In genomic region chr4:130167814-130168213, GRCm38 (mm10) we compare ENCODE assay signal across 9 mouse cellular contexts. TPM values are rescaled to one million over a fixed set of nuclear protein-coding genes. Genes with fewer than 3 reads are reported as not detected.
A peak's percentile ranks its signal among the peaks of the same experiment; 100 is the strongest.
DNase-seq lines count a peak whose midpoint lies in the region; ATAC-seq and TF ChIP-seq lines count a peak whose summit lies in the region.
"Had no signal": no experiment of that assay in that cellular context is flagged by ENCODE, and none has a peak within 500 bp of the region (broad histone marks: within the 10 kb centered on the region; RNA-seq: fewer than 3 reads in every experiment).

No protein-coding gene starts in this region.

- WGBS in spleen, adult 2 months: 48% methylated on average over 9 of the region's 9 CpGs
- 40% methylated on average over 9 of the region's 9 CpGs for WGBS in hindbrain, embryonic 16.5 days
- WGBS in lung, embryonic 16.5 days: 30% methylated on average over 9 of the region's 9 CpGs

- no peaks in the 10 kb centered on the region for H3K4me1 ChIP-seq in spleen, adult 2 months (ENCODE audit: control insufficient read depth, insufficient read depth, insufficient read length)
- peaks cover 8% of the 10 kb centered on the region for H3K4me1 ChIP-seq in hindbrain, embryonic 16.5 days (ENCODE audit: control insufficient read depth, insufficient read depth, low read depth, low read length)
- H3K4me1 ChIP-seq in lung, embryonic 16.5 days (replicated peaks; ENCODE audit: control insufficient read depth, insufficient read depth, low read length): peaks cover 59% of the 10 kb centered on the region

- no peak overlapping the region for H3K4me3 ChIP-seq in spleen, adult 2 months (ENCODE audit: extremely low read depth, insufficient read depth, insufficient read length)
- H3K4me3 ChIP-seq in hindbrain, embryonic 16.5 days (ENCODE audit: low read length): no peak overlapping the region
- H3K4me3 ChIP-seq in lung, embryonic 16.5 days (ENCODE audit: low read length): peak overlapping the region; percentile 18; the same call in 1 of the 2 replicates

- peak overlapping the region; percentile 37 for H3K4me2 ChIP-seq in hindbrain, embryonic 16.5 days (ENCODE audit: low read length)
- H3K4me2 ChIP-seq in lung, embryonic 16.5 days (ENCODE audit: low read depth, low read length): peak overlapping the region; percentile 37

- ATAC-seq in hindbrain, embryonic 16.5 days: no peak
- ATAC-seq in lung, embryonic 16.5 days (ENCODE audit: low read depth): peak; percentile 29; the same call in 1 of the 2 replicates

- no peak for TF ChIP-seq CTCF in spleen, adult 2 months (IDR thresholded peaks at IDR 0.05; ENCODE audit: extremely low read depth, insufficient read depth, insufficient read length, insufficient replicate concordance)

- peak overlapping the region; percentile 42; the same call in 1 of the 2 replicates for H3K27ac ChIP-seq in spleen, adult 2 months (ENCODE audit: insufficient read depth, low read length)
- H3K27ac ChIP-seq in hindbrain, embryonic 16.5 days (ENCODE audit: low read depth, low read length): no peak overlapping the region
- peak overlapping the region; percentile 92 for H3K27ac ChIP-seq in lung, embryonic 16.5 days (ENCODE audit: low read length)

- no peak overlapping the region for H3K9ac ChIP-seq in hindbrain, embryonic 16.5 days (ENCODE audit: low read depth, low read length)
- H3K9ac ChIP-seq in lung, embryonic 16.5 days (ENCODE audit: low read length): peak overlapping the region; percentile 5

- no peak for TF ChIP-seq POLR2A in spleen, adult 2 months (IDR thresholded peaks at IDR 0.05; ENCODE audit: low read depth, low read length)

- H3K27me3 ChIP-seq in spleen, adult 2 months (ENCODE audit: control insufficient read depth, insufficient read depth, low read length): no peaks in the 10 kb centered on the region
- H3K27me3 ChIP-seq in hindbrain, embryonic 16.5 days (replicated peaks; ENCODE audit: control insufficient read depth, insufficient read depth, low read length): peaks cover 11% of the 10 kb centered on the region; the same call in 1 of the 2 replicates
- H3K27me3 ChIP-seq in lung, embryonic 16.5 days (ENCODE audit: control insufficient read depth, insufficient read depth, low read depth, low read length): no peaks in the 10 kb centered on the region

- no peaks in the 10 kb centered on the region for H3K36me3 ChIP-seq in spleen, adult 2 months (ENCODE audit: control insufficient read depth, insufficient read depth, low read length)
- H3K36me3 ChIP-seq in hindbrain, embryonic 16.5 days (ENCODE audit: control insufficient read depth, insufficient read depth, low read length): no peaks in the 10 kb centered on the region
- H3K36me3 ChIP-seq in lung, embryonic 16.5 days (ENCODE audit: control insufficient read depth, insufficient read depth, low read length): 0 out of 2 replicates have a peak, but pooled peaks cover 2% of the 10 kb centered on the region

- no peaks in the 10 kb centered on the region for H3K9me3 ChIP-seq in hindbrain, embryonic 16.5 days (ENCODE audit: control insufficient read depth, low read length)
- no peaks in the 10 kb centered on the region for H3K9me3 ChIP-seq in lung, embryonic 16.5 days (ENCODE audit: control insufficient read depth, low read length)

- DNase-seq in spleen, adult 2 months (ENCODE audit: low read depth in 1 of 2, low spot score in 2 of 2): no peak
- DNase-seq in spleen, postnatal 4 days (ENCODE audit: low spot score in 2 of 2): no peak
- DNase-seq in layer of hippocampus, postnatal 10 days (ENCODE audit: low spot score in 2 of 2): no peak
- DNase-seq in cerebellum, postnatal 4 days (ENCODE audit: low spot score in 2 of 2): no peak
- no peak for DNase-seq in right cerebral cortex, postnatal 25 days
- DNase-seq in embryo, embryonic 10.5 days (ENCODE audit: low spot score): no peak

RNA-seq across cellular contexts. Expression of gene Tinagl1, which starts 7.1 kb away (rescaled TPM):
- polyA plus RNA-seq in spleen, adult 2 months (2012; rRNA removed): 115 and 141 TPM in 2 replicates
- polyA plus RNA-seq in hindbrain, embryonic 16.5 days (2015; fragmentation: Nextera tagmentation; extraction: Ambion mirVana): 10.0 and 12.5 TPM in 2 replicates
- polyA plus RNA-seq in lung, embryonic 16.5 days (2015; fragmentation: Nextera tagmentation; extraction: Ambion mirVana): 73.3 and 81.6 TPM in 2 replicates
- 1 to 10 TPM; 3.3 TPM for total RNA-seq in layer of hippocampus, postnatal 10 days (2021)

RNA-seq across cellular contexts. Expression of gene Hcrtr1, which starts 28.7 kb away (rescaled TPM):
- polyA plus RNA-seq in spleen, adult 2 months (2012; rRNA removed): 0.48 and 0.67 TPM in 2 replicates
- 5.7 and 8.6 TPM in 2 replicates for polyA plus RNA-seq in hindbrain, embryonic 16.5 days (2015; fragmentation: Nextera tagmentation; extraction: Ambion mirVana)
- 0.34 and 0.40 TPM in 2 replicates for polyA plus RNA-seq in lung, embryonic 16.5 days (2015; fragmentation: Nextera tagmentation; extraction: Ambion mirVana)
- 10 to 100 TPM; 12.5 to 14.3 TPM for total RNA-seq in layer of hippocampus, postnatal 10 days (2021)
- total RNA-seq: megakaryocyte-erythroid progenitor cell, adult 5-6 weeks had no signal

RNA-seq across cellular contexts. Expression of gene Gm853, which starts 54.4 kb away (rescaled TPM):
- polyA plus RNA-seq in spleen, adult 2 months (2012; rRNA removed): not detected in 2 replicates
- 1.3 and 1.4 TPM in 2 replicates for polyA plus RNA-seq in hindbrain, embryonic 16.5 days (2015; fragmentation: Nextera tagmentation; extraction: Ambion mirVana)
- polyA plus RNA-seq in lung, embryonic 16.5 days (2015; fragmentation: Nextera tagmentation; extraction: Ambion mirVana): not detected in 2 replicates
- total RNA-seq in layer of hippocampus, postnatal 10 days (2021): not detected
- total RNA-seq: megakaryocyte-erythroid progenitor cell, adult 5-6 weeks had no signal
